Mouse (Mus musculus) limb, embryonic 11.5 days (tissue): ENCODE measurements around the gene Sh3yl1. TPM values are rescaled to one million over a fixed set of nuclear protein-coding genes. Genes with fewer than 3 reads are reported as not detected.

Experiments used
- ATAC-seq: fragments of 200-750 bp; cut with Nextera tagmentation; 2 replicates; pipeline ENCODE4 v1.8.0; 2017; ENCODE audit warnings: low read depth; ENCODE audit not compliant: insufficient number of reproducible peaks, low FRiP score, low TSS enrichment
- DNase-seq: peaks from one replicate; pipeline ENCODE4 v3.0.0-alpha.2; 2015; ENCODE audit warnings: low spot score
- H3K27ac ChIP-seq: fragments of 300-500 bp; sonication (generic); replicated peaks from 2 replicates; pipeline ENCODE4 v1.5.1; 2014; ENCODE audit warnings: low read depth, mild to moderate bottlenecking, low read length
- H3K27me3 ChIP-seq: fragments of 300-500 bp; sonication (generic); 2 replicates; pipeline ENCODE4 v1.6.1; 2014; ENCODE audit warnings: mild to moderate bottlenecking, low read length, mixed read lengths; ENCODE audit not compliant: control insufficient read depth, insufficient read depth
- H3K36me3 ChIP-seq: fragments of 300-500 bp; sonication (generic); 2 replicates; pipeline ENCODE4 v1.6.1; 2014; ENCODE audit warnings: mild to moderate bottlenecking, low read length, moderate library complexity, mixed read lengths; ENCODE audit not compliant: control insufficient read depth, insufficient read depth
- H3K4me1 ChIP-seq: fragments of 300-500 bp; sonication (generic); 2 replicates; pipeline ENCODE4 v1.6.1; 2014; ENCODE audit warnings: low read length, mixed read lengths; ENCODE audit not compliant: control insufficient read depth, insufficient read depth
- H3K4me2 ChIP-seq: fragments of 300-500 bp; sonication (generic); 2 replicates; pipeline ENCODE4 v1.6.1; 2014; ENCODE audit warnings: low read depth, mild to moderate bottlenecking, moderate library complexity; ENCODE audit not compliant: severe bottlenecking
- H3K4me3 ChIP-seq: fragments of 300-500 bp; sonication (generic); 2 replicates; pipeline ENCODE4 v1.5.1; 2014; ENCODE audit warnings: low read depth, low read length
- H3K9ac ChIP-seq: fragments of 300-500 bp; sonication (generic); 2 replicates; pipeline ENCODE4 v1.6.1; 2014; ENCODE audit warnings: mild to moderate bottlenecking, low read length
- H3K9me3 ChIP-seq: fragments of 300-500 bp; sonication (generic); 2 replicates; pipeline ENCODE4 v1.6.1; 2016; ENCODE audit warnings: low read length; ENCODE audit not compliant: control insufficient read depth
- WGBS: fragments of 180-500 bp; shearing (Covaris S2); extraction: QIAGEN DNeasy Blood & Tissue Kit; methylation state at CpG from one replicate; pipeline ENCODE4 v1.1.7; 2014; 5-methylcytosine and 5-hydroxymethylcytosine counted together
- polyA plus RNA-seq: library from polyadenylated mRNA; unstranded; fragments of >200 nt; fragmentation: Nextera tagmentation; extraction: Ambion mirVana; gene quantifications from 2 replicates; pipeline ENCODE4 v1.2.1, GENCODE M21; 2014

Sh3yl1 gene
- 11.3 and 15.7 TPM in 2 replicates for polyA plus RNA-seq

- peak within 1 kb of the TSS; percentile 85 for H3K9ac ChIP-seq
- H3K36me3 ChIP-seq = no peaks in the 10 kb centered on the region
- H3K4me3 ChIP-seq = peak within 1 kb of the TSS; percentile 62
- ATAC-seq = peak; percentile 98
- H3K27me3 ChIP-seq = no peaks in the 10 kb centered on the region
- peak; percentile 95 for DNase-seq
- under 1% methylated on average over 52 of the region's 52 CpGs for WGBS
- peaks cover 3% of the 10 kb centered on the region for H3K4me1 ChIP-seq
- peak within 1 kb of the TSS; percentile 97 for H3K4me2 ChIP-seq
- no peaks in the 10 kb centered on the region for H3K9me3 ChIP-seq
- no peak within 1 kb of the TSS for H3K27ac ChIP-seq
Measured at GRCm38 (mm10) chr12:30911261-30912047, at the start of gene Sh3yl1, which contains the start of gene Acp1. Gene Sh3yl1, plus strand, starts transcription at chr12:30911668. Gene Acp1, minus strand, starts transcription at chr12:30911589.

GRCm38 (mm10) chr12:30864347-30864746 is 47.1 kb upstream of the Sh3yl1 start:
- H3K4me3 ChIP-seq = no peak overlapping the region
- WGBS = 88% methylated on average over 2 of the region's 2 CpGs
- ATAC-seq (no peak), DNase-seq (no peak)
- H3K27ac ChIP-seq = no peak overlapping the region
- no peak overlapping the region for H3K4me2 ChIP-seq
- no peaks in the 10 kb centered on the region for H3K36me3 ChIP-seq
- H3K4me1 ChIP-seq = no peaks in the 10 kb centered on the region
- no peaks in the 10 kb centered on the region for H3K9me3 ChIP-seq
- H3K9ac ChIP-seq = no peak overlapping the region
- no peaks in the 10 kb centered on the region for H3K27me3 ChIP-seq

GRCm38 (mm10) chr12:30865781-30866180 is 45.7 kb upstream of the Sh3yl1 start:
- WGBS = 50% methylated on average over 4 of the region's 4 CpGs
- H3K9ac ChIP-seq = no peak overlapping the region
- H3K27ac ChIP-seq = no peak overlapping the region
- H3K4me1 ChIP-seq = no peaks in the 10 kb centered on the region
- no peak overlapping the region for H3K4me2 ChIP-seq
- ATAC-seq (no peak), DNase-seq (no peak)
- no peaks in the 10 kb centered on the region for H3K27me3 ChIP-seq
- no peaks in the 10 kb centered on the region for H3K9me3 ChIP-seq
- no peaks in the 10 kb centered on the region for H3K36me3 ChIP-seq
- no peak overlapping the region for H3K4me3 ChIP-seq

- no peaks in the 10 kb centered on the region for H3K9me3 ChIP-seq
- H3K4me1 ChIP-seq = peaks cover 3% of the 10 kb centered on the region; the same call in 1 of the 2 replicates
- no peak overlapping the region for H3K4me2 ChIP-seq
- 67% methylated on average over 6 of the region's 6 CpGs for WGBS
- ATAC-seq = no peak
- H3K27me3 ChIP-seq = peaks cover 26% of the 10 kb centered on the region
- no peaks in the 10 kb centered on the region for H3K36me3 ChIP-seq
- H3K27ac ChIP-seq = no peak overlapping the region
- H3K4me3 ChIP-seq = no peak overlapping the region
- no peak for DNase-seq
- H3K9ac ChIP-seq = no peak overlapping the region
Measured at GRCm38 (mm10) chr12:30879447-30879846, 32.0 kb upstream of the Sh3yl1 start.

GRCm38 (mm10) chr12:30883592-30883985 is 27.9 kb upstream of the Sh3yl1 start:
- no peaks in the 10 kb centered on the region for H3K36me3 ChIP-seq
- H3K4me1 ChIP-seq = peaks cover 6% of the 10 kb centered on the region; the same call in 1 of the 2 replicates
- WGBS = 25% methylated on average over 4 of the region's 4 CpGs
- H3K4me2 ChIP-seq = peak overlapping the region; percentile 93
- no peaks in the 10 kb centered on the region for H3K9me3 ChIP-seq
- peak overlapping the region; percentile 40 for H3K4me3 ChIP-seq
- no peak overlapping the region for H3K27ac ChIP-seq
- ATAC-seq = no peak
- H3K9ac ChIP-seq = no peak overlapping the region
- peaks cover 39% of the 10 kb centered on the region for H3K27me3 ChIP-seq
- DNase-seq = no peak

- Histone ChIP-seq H3K9ac (peak within 1 kb of the TSS; percentile 43; the same call in 1 of the 2 replicates), H3K9me3 (no peaks in the 10 kb centered on the region), H3K4me3 (peak within 1 kb of the TSS; percentile 40), H3K36me3 (no peaks in the 10 kb centered on the region), H3K4me2 (peak within 1 kb of the TSS; percentile 93), H3K27ac (no peak within 1 kb of the TSS), H3K27me3 (peaks cover 39% of the 10 kb centered on the region), H3K4me1 (peaks cover 6% of the 10 kb centered on the region; the same call in 1 of the 2 replicates)
- DNase-seq = peak; percentile 53
- WGBS = under 1% methylated on average over 56 of the region's 58 CpGs
- ATAC-seq = no peak
Measured at GRCm38 (mm10) chr12:30883986-30884621, 27.4 kb upstream of the Sh3yl1 start, which contains the start of gene Alkal2. Gene Alkal2, plus strand, starts transcription at chr12:30884322.

- H3K27ac ChIP-seq = no peak overlapping the region
- DNase-seq = peak; percentile 37
Measured at GRCm38 (mm10) chr12:30884622-30885230, 26.7 kb upstream of the Sh3yl1 start.

GRCm38 (mm10) chr12:30885891-30886290 is 25.6 kb upstream of the Sh3yl1 start:
- Histone ChIP-seq H3K27me3 (peaks cover 39% of the 10 kb centered on the region), H3K4me2 (no peak overlapping the region), H3K36me3 (no peaks in the 10 kb centered on the region), H3K9me3 (no peaks in the 10 kb centered on the region), H3K9ac (no peak overlapping the region), H3K27ac (no peak overlapping the region), H3K4me3 (no peak overlapping the region), H3K4me1 (peaks cover 6% of the 10 kb centered on the region; the same call in 1 of the 2 replicates)
- no peak for DNase-seq
- WGBS = 81% methylated on average over 6 of the region's 6 CpGs
- ATAC-seq = no peak

More at GRCm38 (mm10) chr12:30884622-30885230, 26.7 kb upstream of the Sh3yl1 start:
- peak overlapping the region; percentile 40 for H3K4me3 ChIP-seq
- H3K4me2 ChIP-seq = peak overlapping the region; percentile 93
- 8% methylated on average over 39 of the region's 39 CpGs for WGBS
- peaks cover 39% of the 10 kb centered on the region for H3K27me3 ChIP-seq
- H3K9me3 ChIP-seq = no peaks in the 10 kb centered on the region
- no peaks in the 10 kb centered on the region for H3K36me3 ChIP-seq
- peak; percentile 31; the same call in 1 of the 2 replicates for ATAC-seq
- 0 out of 2 replicates have a peak overlapping the region, but pooled peaks have one; percentile 43 for H3K9ac ChIP-seq
- peaks cover 6% of the 10 kb centered on the region; the same call in 1 of the 2 replicates for H3K4me1 ChIP-seq
